Comparison of ENCODE assay signal across 14 mouse cellular contexts in genomic region chr15:94649766-94650120, GRCm38 (mm10). TPM values are rescaled to one million over a fixed set of nuclear protein-coding genes. Genes with fewer than 3 reads are reported as not detected.
DNase-seq lines count a peak whose midpoint lies in the region; ATAC-seq and TF ChIP-seq lines count a peak whose summit lies in the region.
"Had no signal": no experiment of that assay in that cellular context is flagged by ENCODE, and none has a peak within 500 bp of the region (broad histone marks: within the 10 kb centered on the region; RNA-seq: fewer than 3 reads in every experiment).

No protein-coding gene starts in this region.

- WGBS in heart, embryonic 12.5 days: 31% methylated on average over 13 of the region's 13 CpGs
- 40% methylated on average over 13 of the region's 13 CpGs for WGBS in midbrain, postnatal 0 days
- 68% methylated on average over 13 of the region's 13 CpGs for WGBS in midbrain, embryonic 10.5 days
- WGBS in heart, embryonic 15.5 days: 33% methylated on average over 13 of the region's 13 CpGs

- H3K36me3 ChIP-seq in heart, embryonic 12.5 days: no peaks in the 10 kb centered on the region
- H3K36me3 ChIP-seq in midbrain, postnatal 0 days (ENCODE audit: insufficient read depth, low read length): no peaks in the 10 kb centered on the region
- no peaks in the 10 kb centered on the region for H3K36me3 ChIP-seq in midbrain, embryonic 10.5 days
- no peaks in the 10 kb centered on the region for H3K36me3 ChIP-seq in heart, embryonic 15.5 days
- H3K36me3 ChIP-seq: forebrain, embryonic 10.5 days; liver, embryonic 15.5 days; midbrain, embryonic 12.5 days had no signal

- no peak for ATAC-seq in heart, embryonic 12.5 days (ENCODE audit: insufficient number of reproducible peaks, low FRiP score)
- ATAC-seq in midbrain, postnatal 0 days (ENCODE audit: low FRiP score): no peak
- ATAC-seq in heart, embryonic 15.5 days (replicated peaks; ENCODE audit: insufficient number of reproducible peaks, insufficient read depth, low FRiP score, low read depth): no peak
- ATAC-seq: Patski had no signal

- H3K4me1 ChIP-seq in heart, embryonic 12.5 days (replicated peaks): peaks cover 11% of the 10 kb centered on the region
- H3K4me1 ChIP-seq in midbrain, postnatal 0 days (ENCODE audit: insufficient read depth, low read length): peaks cover 4% of the 10 kb centered on the region; the same call in 1 of the 2 replicates
- peaks cover 61% of the 10 kb centered on the region for H3K4me1 ChIP-seq in midbrain, embryonic 10.5 days
- H3K4me1 ChIP-seq in heart, embryonic 15.5 days (replicated peaks): peaks cover 13% of the 10 kb centered on the region
- H3K4me1 ChIP-seq: liver, embryonic 15.5 days had no signal

- no peak overlapping the region for H3K27ac ChIP-seq in heart, embryonic 12.5 days (ENCODE audit: poor library complexity, severe bottlenecking)
- no peak overlapping the region for H3K27ac ChIP-seq in midbrain, postnatal 0 days (ENCODE audit: low read depth, low read length)
- H3K27ac ChIP-seq in midbrain, embryonic 10.5 days (replicated peaks): no peak overlapping the region
- no peak overlapping the region for H3K27ac ChIP-seq in heart, embryonic 15.5 days
- H3K27ac ChIP-seq: forebrain, embryonic 10.5 days; kidney, postnatal 0 days; liver, embryonic 15.5 days; macrophage; midbrain, embryonic 12.5 days had no signal

- peak overlapping the region; percentile 57 for H3K4me2 ChIP-seq in heart, embryonic 12.5 days
- no peak overlapping the region for H3K4me2 ChIP-seq in midbrain, postnatal 0 days (ENCODE audit: low read depth, low read length, poor library complexity, severe bottlenecking)
- H3K4me2 ChIP-seq in heart, embryonic 15.5 days: peak overlapping the region; percentile 49
- H3K4me2 ChIP-seq: liver, embryonic 15.5 days; midbrain, embryonic 12.5 days had no signal

- H3K9ac ChIP-seq in heart, embryonic 12.5 days: no peak overlapping the region
- H3K9ac ChIP-seq in midbrain, postnatal 0 days (replicated peaks; ENCODE audit: low read length, poor library complexity, severe bottlenecking): no peak overlapping the region
- no peak overlapping the region for H3K9ac ChIP-seq in heart, embryonic 15.5 days
- H3K9ac ChIP-seq: liver, embryonic 15.5 days had no signal

- DNase-seq in heart, adult 11 months: no peak
- DNase-seq in midbrain, postnatal 0 days (ENCODE audit: low spot score): peak; percentile 23
- no peak for DNase-seq in midbrain, embryonic 10.5 days (ENCODE audit: low spot score)
- peak; percentile 13 for DNase-seq in heart, postnatal 4 days
- DNase-seq in right cerebral cortex, postnatal 4 days: no peak

- no peak overlapping the region for H3K4me3 ChIP-seq in heart, embryonic 12.5 days
- H3K4me3 ChIP-seq in midbrain, postnatal 0 days (ENCODE audit: low read depth, low read length): no peak overlapping the region
- H3K4me3 ChIP-seq in midbrain, embryonic 10.5 days: no peak overlapping the region
- no peak overlapping the region for H3K4me3 ChIP-seq in heart, embryonic 15.5 days
- H3K4me3 ChIP-seq: forebrain, embryonic 10.5 days; liver, embryonic 15.5 days; midbrain, embryonic 12.5 days had no signal

- TF ChIP-seq CTCF in midbrain, postnatal 0 days (IDR thresholded peaks at IDR 0.05): no peak

- H3K9me3 ChIP-seq in heart, embryonic 12.5 days (replicated peaks): no peaks in the 10 kb centered on the region
- H3K9me3 ChIP-seq in midbrain, postnatal 0 days (ENCODE audit: low read length): no peaks in the 10 kb centered on the region
- H3K9me3 ChIP-seq in midbrain, embryonic 10.5 days (replicated peaks): no peaks in the 10 kb centered on the region
- no peaks in the 10 kb centered on the region for H3K9me3 ChIP-seq in heart, embryonic 15.5 days (replicated peaks)
- H3K9me3 ChIP-seq: forebrain, embryonic 10.5 days; liver, embryonic 15.5 days; midbrain, embryonic 12.5 days had no signal

- 0 out of 2 replicates have a peak, but pooled peaks cover 5% of the 10 kb centered on the region for H3K27me3 ChIP-seq in heart, embryonic 12.5 days (replicated peaks)
- H3K27me3 ChIP-seq in midbrain, postnatal 0 days (ENCODE audit: insufficient read depth, low read length): no peaks in the 10 kb centered on the region
- H3K27me3 ChIP-seq in midbrain, embryonic 10.5 days (ENCODE audit: low read depth, poor library complexity, severe bottlenecking): peaks cover 15% of the 10 kb centered on the region; the same call in 1 of the 2 replicates
- H3K27me3 ChIP-seq in heart, embryonic 15.5 days: no peaks in the 10 kb centered on the region
- H3K27me3 ChIP-seq: liver, embryonic 15.5 days; Patski had no signal

RNA-seq across cellular contexts. Expression of gene Tmem117, which starts 20.7 kb away (rescaled TPM):
- 1.1 and 1.7 TPM in 2 replicates for polyA plus RNA-seq in heart, embryonic 12.5 days (2016; fragmentation: Nextera tagmentation; extraction: Ambion mirVana)
- 19.1 and 26.4 TPM in 2 replicates for total RNA-seq in midbrain, postnatal 0 days (2014; rRNA removed)
- polyA plus RNA-seq in midbrain, postnatal 0 days (2015; fragmentation: Nextera tagmentation; extraction: Ambion mirVana): 19.9 and 20.4 TPM in 2 replicates
- polyA plus RNA-seq in midbrain, embryonic 10.5 days (2016; fragmentation: Nextera tagmentation; extraction: Ambion mirVana): 1.1 and 1.7 TPM in 2 replicates
- 2.0 TPM in 2 replicates for polyA plus RNA-seq in heart, embryonic 15.5 days (2015; fragmentation: Nextera tagmentation; extraction: Ambion mirVana)
- 1 to 10 TPM; 8.1 to 9.2 TPM for total RNA-seq in heart, postnatal 4 days (2021)
- total RNA-seq: granulocyte monocyte progenitor cell, adult 5-6 weeks had no signal

Comparison
In these comparisons a context has a peak if more than half of its experiments do, and no peak if none do; other contexts are left out.
1. DNase-seq: peak in midbrain, postnatal 0 days (single experiment) and heart, postnatal 4 days (single experiment); none in heart, adult 11 months (single experiment), midbrain, embryonic 10.5 days (single experiment) and right cerebral cortex, postnatal 4 days (single experiment).